Mouse (Mus musculus) megakaryocyte, embryonic 14.5 days (primary cell): Measurements from ENCODE around the gene Ankrd10.

ENCODE experiments used
- FLI1 ChIP-seq: IDR thresholded peaks from 2 replicates; pipeline ENCODE4 v1.6.1; 2012; ENCODE audit warnings: low read length, inconsistent platforms, mixed read lengths
- GATA1 ChIP-seq: IDR thresholded peaks from 3 replicates; pipeline ENCODE4 v1.6.1; 2012; ENCODE audit warnings: mixed read lengths, low read length, inconsistent platforms, borderline replicate concordance

DNA sequence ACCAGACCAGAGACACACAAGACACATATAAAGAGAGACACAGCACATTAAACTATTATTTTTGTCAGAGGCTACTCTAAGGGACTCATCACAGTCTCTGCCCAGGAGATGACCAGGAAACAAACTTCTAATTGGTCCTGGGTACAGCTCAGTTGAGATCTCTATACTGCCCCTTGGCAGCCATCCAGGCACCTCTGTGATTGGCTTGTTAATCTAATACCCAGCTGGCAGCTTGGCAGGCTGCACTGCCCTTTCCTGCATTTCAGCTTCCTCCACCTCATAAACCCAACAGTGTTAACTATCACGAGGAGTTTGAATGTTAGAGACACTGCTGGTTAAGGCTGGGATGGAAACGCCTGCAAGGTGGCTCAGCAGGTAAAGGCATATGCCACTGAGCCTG, 7.6 kb upstream of the Ankrd10 start:
- no peak for TF ChIP-seq GATA1
- no peak for TF ChIP-seq FLI1
